Mouse (Mus musculus): ENCODE measurements at regions not wholly inside any gene's neighbourhood (a gene's known extent, or its start where the extent isn't known, plus 50 kb on each side); places are given as distances from the start of the nearest gene placed in this dataset.

- TF ChIP-seq CTCF (IDR thresholded peaks at IDR 0.05; ENCODE audit: low read depth, low read length) (no peak), TAL1 (conservative IDR thresholded peaks at IDR 0.05; ENCODE audit: low read depth, low read length) (no peak), POLR2AphosphoS5 (IDR thresholded peaks at IDR 0.05; ENCODE audit: insufficient replicate concordance, low read depth, low read length) (no peak), GATA2 (IDR thresholded peaks at IDR 0.05; ENCODE audit: borderline replicate concordance, low read depth, low read length) (no peak)
Observed at GRCm38 (mm10) chr2:21292669-21293151, 74.6 kb upstream of the Gpr158 start.

Data from G1E (cell line).